Mouse (Mus musculus): ENCODE data around the gene Ugcg.
"Not testable (repeated sequence)": the region's sequence is repeated elsewhere in the genome, so short reads cannot be mapped to it uniquely, and the experiment has no call there.

Gene Ugcg

DNA sequence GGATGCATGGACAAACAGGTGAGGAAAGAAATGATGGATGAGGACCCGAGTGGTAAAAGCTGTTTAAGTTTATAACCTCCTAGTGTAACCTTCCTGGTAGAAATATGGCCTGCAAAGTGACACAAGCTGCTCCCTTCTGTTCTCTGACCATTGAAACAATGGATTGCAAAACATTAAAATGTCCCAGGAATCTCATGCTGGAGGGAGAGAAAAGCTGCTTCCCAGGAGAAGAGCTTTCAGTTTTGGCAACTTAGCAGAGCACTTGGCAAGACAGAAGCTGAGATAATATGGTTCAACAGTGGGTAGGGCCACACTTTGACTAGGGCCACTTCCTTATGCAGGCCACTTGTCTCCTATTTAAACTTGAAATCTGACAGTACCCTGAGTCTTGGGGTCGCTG, 69.7 kb downstream of the Ugcg start:
- no peak for DNase-seq (ENCODE audit: low spot score)

DNA sequence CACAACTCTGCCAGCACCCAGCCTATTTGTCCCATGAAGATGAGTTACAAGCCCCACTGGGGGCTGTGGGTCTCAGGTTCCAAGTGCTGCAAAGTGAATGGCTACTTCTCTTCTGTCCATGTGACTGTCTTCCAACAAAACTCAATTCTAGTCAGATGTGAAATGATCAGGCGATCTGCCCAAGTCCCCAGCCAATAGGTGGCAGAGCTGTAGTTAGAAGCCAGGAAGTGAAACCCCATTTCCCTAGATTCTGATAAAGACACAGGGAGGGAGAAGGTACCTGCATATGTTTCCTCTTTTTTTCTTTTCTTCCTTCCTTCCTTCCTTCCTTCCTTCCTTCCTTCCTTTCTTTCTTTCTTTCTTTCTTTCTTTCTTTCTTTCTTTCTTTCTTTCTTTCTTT, 70.7 kb downstream of the Ugcg start:
- DNase-seq (ENCODE audit: low spot score): no peak

DNA sequence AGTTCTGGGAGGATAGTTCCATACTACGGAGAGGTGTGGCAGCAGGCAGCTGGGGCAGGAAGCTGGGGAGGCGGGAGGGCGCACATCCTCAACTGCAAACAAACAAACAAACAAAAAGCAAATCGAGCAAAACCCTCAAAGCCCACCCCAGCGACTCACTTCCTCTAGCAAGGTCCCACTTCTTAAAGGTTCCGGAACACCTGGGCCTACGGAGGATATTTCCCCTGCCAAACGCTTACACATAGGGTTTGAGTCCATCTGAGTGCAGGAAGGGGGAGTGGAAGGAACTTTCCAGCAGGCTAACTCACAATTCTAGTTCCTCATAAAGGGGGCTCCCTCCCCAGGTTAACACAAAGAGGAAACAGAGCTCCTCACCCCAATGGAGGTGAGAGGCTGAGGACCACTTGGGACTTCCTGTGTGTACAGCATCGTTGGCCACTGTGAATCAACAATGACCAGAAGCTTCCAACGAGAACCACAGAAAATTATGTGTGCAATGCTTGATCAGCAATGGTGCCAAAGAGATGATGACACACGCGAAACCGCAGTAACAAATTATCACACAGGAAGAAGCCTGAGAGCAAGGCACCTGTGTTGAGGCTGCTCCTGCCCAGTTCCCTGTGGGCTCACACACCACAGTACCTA, 71.9 kb downstream of the Ugcg start:
- DNase-seq (ENCODE audit: low spot score): no peak

DNA sequence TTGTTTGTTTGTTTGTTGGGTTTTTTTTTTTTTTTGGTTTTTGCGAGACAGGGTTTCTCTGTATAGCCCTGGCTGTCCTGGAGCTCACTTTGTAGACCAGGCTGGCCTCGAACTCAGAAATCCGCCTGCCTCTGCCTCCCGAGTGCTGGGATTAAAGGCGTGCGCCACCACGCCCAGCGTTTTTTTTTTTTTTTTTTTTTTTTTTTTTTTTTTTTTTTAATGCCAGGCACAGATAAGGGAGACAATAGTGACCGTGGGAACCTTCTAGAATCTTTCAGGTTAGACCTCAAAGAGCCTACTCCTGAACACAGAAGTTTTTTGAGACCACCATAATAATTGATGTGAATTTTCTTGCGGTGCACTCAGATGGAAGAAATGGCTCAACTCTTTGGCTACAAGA, 72.5 kb downstream of the Ugcg start:
- not testable (repeated sequence) for DNase-seq (ENCODE audit: low spot score)

DNA sequence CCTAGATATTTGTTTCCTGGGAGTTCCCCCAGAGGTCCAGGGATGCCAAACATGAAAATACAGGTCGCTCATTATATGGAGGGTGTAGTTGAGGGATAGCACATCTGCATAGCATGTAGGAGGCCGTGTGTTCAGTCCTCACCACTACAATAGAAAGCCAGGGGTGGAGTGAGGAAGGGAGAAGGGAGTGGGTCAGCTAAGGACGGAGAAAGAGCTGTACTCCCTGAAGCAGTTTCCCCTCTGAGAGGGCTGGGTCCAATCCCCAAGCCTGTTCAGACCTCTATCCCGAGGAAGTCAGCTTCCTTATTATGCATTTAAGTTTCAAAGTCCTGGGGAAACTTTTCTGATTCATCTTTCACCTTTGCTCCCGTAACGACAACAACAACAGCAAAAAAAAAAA, 73.1 kb downstream of the Ugcg start:
- DNase-seq (ENCODE audit: low spot score): no peak

DNA sequence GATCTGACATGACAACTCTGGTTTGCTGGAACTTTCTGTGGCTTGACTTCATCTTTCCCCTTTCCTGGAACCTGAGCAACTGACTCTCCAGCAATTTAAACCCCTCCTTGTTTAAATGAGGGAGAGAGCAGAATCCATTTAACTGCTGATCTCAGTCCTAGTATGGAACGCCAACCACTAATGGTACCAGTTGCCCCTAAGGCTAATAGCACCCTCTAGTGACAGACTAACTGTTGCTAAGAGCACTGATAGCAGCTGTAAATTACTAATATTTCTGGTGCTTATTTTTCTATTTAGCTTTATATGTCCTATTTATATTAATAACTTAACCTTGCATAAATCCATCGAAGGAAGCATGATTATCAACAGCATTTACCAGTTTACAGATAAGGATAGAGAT, 74.4 kb downstream of the Ugcg start:
- DNase-seq (ENCODE audit: low spot score): no peak

DNA sequence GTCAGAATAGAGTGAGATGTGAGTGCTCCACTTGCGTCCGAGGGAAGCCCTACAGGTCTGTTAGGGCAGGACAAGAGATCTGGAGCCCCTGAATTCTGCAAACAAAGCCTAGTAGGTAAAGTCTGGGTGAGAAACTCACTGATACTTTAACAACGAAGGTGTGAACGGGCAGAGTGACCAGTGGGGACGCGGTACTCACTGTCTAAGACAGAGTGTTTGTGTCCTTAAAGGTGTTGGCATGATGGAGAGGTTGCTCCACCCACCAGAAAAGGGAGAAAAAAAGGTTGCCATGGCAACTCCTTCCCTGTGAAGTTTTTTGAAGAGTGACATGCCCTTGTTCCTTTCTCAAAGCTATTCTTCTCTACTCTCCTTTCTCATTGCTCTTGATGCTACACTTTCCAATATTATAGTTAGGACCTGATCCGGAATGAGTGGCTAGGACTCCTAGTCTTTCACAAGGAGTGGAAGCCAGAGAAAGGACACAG, 75.6 kb downstream of the Ugcg start:
- DNase-seq (ENCODE audit: low spot score): no peak

DNA sequence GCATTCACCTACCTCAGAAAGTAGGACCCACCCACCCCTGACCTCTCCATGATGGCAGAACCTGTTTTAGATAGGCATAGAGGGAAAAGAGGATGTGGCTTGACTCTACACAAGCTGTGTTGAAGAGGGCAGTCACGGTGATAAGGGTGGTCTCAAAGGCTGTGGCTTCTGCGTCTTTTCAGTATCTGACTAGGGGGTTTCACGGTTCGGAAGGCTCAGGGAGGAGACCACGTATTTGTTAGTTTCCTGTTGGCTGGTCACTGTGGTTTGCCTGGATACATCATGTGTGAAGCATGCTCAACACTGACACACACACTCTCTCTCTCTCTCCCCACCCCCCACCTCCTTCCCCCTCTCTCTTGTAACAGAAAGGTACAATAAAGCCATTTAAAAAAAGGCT, 76.1 kb downstream of the Ugcg start:
- no peak for DNase-seq (ENCODE audit: low spot score)

DNA sequence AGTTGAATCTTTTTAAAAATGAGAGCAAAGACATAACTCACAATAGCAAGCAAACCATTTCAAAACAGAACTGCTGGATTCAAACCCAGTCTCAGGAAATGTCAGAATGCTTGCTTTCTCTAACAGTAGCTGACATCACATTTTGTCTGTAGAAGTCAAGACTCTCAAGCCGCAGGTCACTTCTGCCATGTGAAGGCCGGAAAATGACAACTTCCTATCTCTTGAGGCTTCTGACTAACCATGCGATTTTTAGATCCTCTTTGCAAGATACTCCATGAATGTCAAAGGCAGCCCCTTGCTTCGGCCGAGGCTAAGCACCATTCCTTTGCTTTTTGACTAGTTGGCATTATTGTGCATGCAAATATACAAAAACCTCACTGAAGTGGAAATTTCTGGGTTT, 76.6 kb downstream of the Ugcg start:
- no peak for DNase-seq (ENCODE audit: low spot score)
